Mouse (Mus musculus): ENCODE results near the gene Cebpa.

DNA sequence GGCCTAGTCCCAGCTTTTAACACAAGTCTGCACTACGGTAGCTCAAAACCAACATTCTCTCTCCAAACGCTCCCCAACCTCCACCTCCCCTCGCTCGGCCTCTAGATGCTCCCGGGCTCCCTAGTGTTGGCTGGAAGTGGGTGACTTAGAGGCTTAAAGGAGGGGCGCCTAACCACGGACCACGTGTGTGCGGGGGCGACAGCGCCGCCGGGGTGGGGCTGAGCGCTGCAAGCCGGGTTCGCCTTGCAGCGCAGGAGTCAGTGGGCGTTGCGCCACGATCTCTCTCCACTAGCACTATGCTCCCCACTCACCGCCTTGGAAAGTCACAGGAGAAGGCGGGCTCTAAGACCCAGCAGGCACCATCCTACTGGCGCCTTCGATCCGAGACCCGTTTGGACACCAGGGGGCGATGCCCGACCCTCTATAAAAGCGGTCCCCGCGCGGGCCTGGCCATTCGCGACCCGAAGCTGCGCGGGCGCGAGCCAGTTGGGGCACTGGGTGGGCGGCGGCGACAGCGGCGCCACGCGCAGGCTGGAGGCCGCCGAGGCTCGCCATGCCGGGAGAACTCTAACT is at the start of gene Cebpa:
- TF ChIP-seq POLR2A (IDR thresholded peaks at IDR 0.05; ENCODE audit: low read depth, low read length) (peak; percentile 99), CTCF (IDR thresholded peaks at IDR 0.05; ENCODE audit: extremely low read depth, insufficient read length, insufficient replicate concordance, low read depth, low read length) (peak; percentile 87)

Measured in small intestine, adult 2 months (tissue).